Mouse (Mus musculus) heart, embryonic 14.5 days (tissue): ENCODE results near the gene Ccdc18. TPM values are rescaled to one million over a fixed set of nuclear protein-coding genes. Genes with fewer than 3 reads are reported as not detected.
A peak's percentile ranks its signal among the peaks of the same experiment; 100 is the strongest.
"Not testable (repeated sequence)": the region's sequence is repeated elsewhere in the genome, so short reads cannot be mapped to it uniquely, and the experiment has no call there.

Source experiments
- ATAC-seq: fragments of 200-750 bp; cut with Nextera tagmentation; 2 replicates; pipeline ENCODE4 v1.8.0; 2017; ENCODE audit warnings: low read depth, moderate TSS enrichment; ENCODE audit not compliant: insufficient number of reproducible peaks, insufficient read depth, low FRiP score
- H3K27ac ChIP-seq, 2 experiments: fragments of 200-500 bp in 1 of 2; fragments of 300-500 bp in 1 of 2; sonication (generic) in 1 of 2; replicated peaks in 1 of 2; 2 replicates each; pipeline ENCODE4 v1.5.1; 2012 to 2014; ENCODE audit warnings: low read depth in 2 of 2, low read length in 2 of 2, control low read depth in 1 of 2, mild to moderate bottlenecking in 1 of 2, mixed read lengths in 1 of 2; ENCODE audit not compliant: control insufficient read depth in 1 of 2, insufficient read depth in 1 of 2
- H3K27me3 ChIP-seq: fragments of 300-500 bp; sonication (generic); 2 replicates; pipeline ENCODE4 v1.6.1; 2014; ENCODE audit warnings: mild to moderate bottlenecking, low read length, control low read depth; ENCODE audit not compliant: control insufficient read depth, insufficient read depth
- H3K36me3 ChIP-seq: fragments of 300-500 bp; sonication (generic); 2 replicates; pipeline ENCODE4 v1.6.1; 2014; ENCODE audit warnings: mild to moderate bottlenecking, control low read depth, low read length, mixed read lengths; ENCODE audit not compliant: control insufficient read depth, insufficient read depth
- H3K4me1 ChIP-seq, 2 experiments: fragments of 200-500 bp in 1 of 2; fragments of 300-500 bp in 1 of 2; sonication (generic) in 1 of 2; 2 replicates each; pipeline ENCODE4 v1.6.1; 2012 to 2014; ENCODE audit warnings: low read length in 2 of 2, control low read depth in 1 of 2, mixed read lengths in 1 of 2; ENCODE audit not compliant: control insufficient read depth in 2 of 2, insufficient read depth in 2 of 2
- H3K4me2 ChIP-seq: fragments of 300-500 bp; sonication (generic); 2 replicates; pipeline ENCODE4 v1.6.1; 2014; ENCODE audit warnings: mild to moderate bottlenecking, low read length
- H3K4me3 ChIP-seq, 2 experiments: fragments of 200-500 bp in 1 of 2; fragments of 300-500 bp in 1 of 2; sonication (generic) in 1 of 2; 2 replicates each; pipeline ENCODE4 v1.5.1; 2012 to 2014; ENCODE audit warnings: low read length in 2 of 2, mild to moderate bottlenecking in 2 of 2, control low read depth in 1 of 2, low read depth in 1 of 2, moderate library complexity in 1 of 2; ENCODE audit not compliant: control insufficient read depth in 1 of 2, insufficient read depth in 1 of 2
- H3K9ac ChIP-seq: fragments of 300-500 bp; sonication (generic); 2 replicates; pipeline ENCODE4 v1.6.1; 2014; ENCODE audit warnings: mild to moderate bottlenecking, low read length
- H3K9me3 ChIP-seq: fragments of 300-500 bp; sonication (generic); 2 replicates; pipeline ENCODE4 v1.6.1; 2016; ENCODE audit warnings: low read length, control low read depth; ENCODE audit not compliant: control insufficient read depth
- WGBS: fragments of 180-500 bp; shearing (Covaris S2); extraction: QIAGEN DNeasy Blood & Tissue Kit; methylation state at CpG from one replicate; pipeline ENCODE4 v1.1.7; 2014; 5-methylcytosine and 5-hydroxymethylcytosine counted together
- polyA plus RNA-seq: library from polyadenylated mRNA; unstranded; fragments of >200 nt; fragmentation: Nextera tagmentation; extraction: Ambion mirVana; gene quantifications from 2 replicates; pipeline ENCODE4 v1.2.1, GENCODE M21; 2014

The Ccdc18 gene
- polyA plus RNA-seq, 1 experiment from 2014 or later: 4.3 TPM

GRCm38 (mm10) chr5:108262722-108263121, 130.0 kb downstream of the Ccdc18 start:
- Histone ChIP-seq H3K9ac (no peak overlapping the region), H3K4me3 (no peak overlapping the region), H3K4me2 (no peak overlapping the region), H3K27ac (no peak overlapping the region), H3K4me1 (peaks cover 0 to under 1% of the 10 kb centered on the region in 2 experiments; a peak in 1 of 4 replicates), H3K27me3 (no peaks in the 10 kb centered on the region), H3K36me3 (no peaks in the 10 kb centered on the region), H3K9me3 (no peaks in the 10 kb centered on the region)
- ATAC-seq: no peak
- WGBS: 32% methylated on average over 4 of the region's 4 CpGs

GRCm38 (mm10) chr5:108263785-108264184, 131.1 kb downstream of the Ccdc18 start:
- 83% methylated on average over 1 of the region's 1 CpGs for WGBS
- H3K4me2 ChIP-seq, H3K9me3 ChIP-seq, H3K36me3 ChIP-seq, H3K4me1 ChIP-seq, H3K27ac ChIP-seq, H3K27me3 ChIP-seq, H3K9ac ChIP-seq, ATAC-seq, H3K4me3 ChIP-seq: not testable (repeated sequence)

GRCm38 (mm10) chr5:108266990-108267389, 134.3 kb downstream of the Ccdc18 start:
- Histone ChIP-seq H3K4me2 (no peak overlapping the region), H3K9me3 (no peaks in the 10 kb centered on the region), H3K27me3 (no peaks in the 10 kb centered on the region), H3K9ac (no peak overlapping the region), H3K36me3 (no peaks in the 10 kb centered on the region), H3K4me1 (peaks cover 3 to 22% of the 10 kb centered on the region in 2 experiments; a peak in 3 of 4 replicates), H3K4me3 (no peak overlapping the region), H3K27ac (no peak overlapping the region)
- ATAC-seq: no peak

- H3K36me3 ChIP-seq: peaks cover 7% of the 10 kb centered on the region; the same call in 1 of the 2 replicates
- no peaks in the 10 kb centered on the region for H3K9me3 ChIP-seq
- H3K4me3 ChIP-seq: peak within 1 kb of the TSS; percentile 81 to 95
- 1% methylated on average over 47 of the region's 55 CpGs for WGBS
- peak within 1 kb of the TSS; percentile 95 for H3K4me2 ChIP-seq
- no peaks in the 10 kb centered on the region for H3K27me3 ChIP-seq
- H3K9ac ChIP-seq: peak within 1 kb of the TSS; percentile 94
- H3K4me1 ChIP-seq: peaks cover 3 to 22% of the 10 kb centered on the region in 2 experiments; a peak in 3 of 4 replicates
- H3K27ac ChIP-seq: peak within 1 kb of the TSS; percentile 93 to 96
- peak; percentile 96 for ATAC-seq
These were observed 135.7 kb downstream of the Ccdc18 start, which contains the start of gene Dr1 for GRCm38 (mm10) chr5:108268127-108269062. Gene Dr1 (plus strand): TSS chr5:108268897.

- peak overlapping the region; percentile 94 for H3K9ac ChIP-seq
- peak overlapping the region; percentile 95 for H3K4me2 ChIP-seq
- peak overlapping the region; percentile 81 to 95 for H3K4me3 ChIP-seq
- peaks cover 3 to 26% of the 10 kb centered on the region in 2 experiments; a peak in 3 of 4 replicates for H3K4me1 ChIP-seq
- H3K27me3 ChIP-seq: no peaks in the 10 kb centered on the region
- H3K36me3 ChIP-seq: peaks cover 8% of the 10 kb centered on the region; the same call in 1 of the 2 replicates
- peak overlapping the region; percentile 90 to 96 for H3K27ac ChIP-seq
- under 1% methylated on average over 44 of the region's 44 CpGs for WGBS
- H3K9me3 ChIP-seq: no peaks in the 10 kb centered on the region
- ATAC-seq: peak; percentile 58
These were observed 136.6 kb downstream of the Ccdc18 start for GRCm38 (mm10) chr5:108269063-108269810.

- peak overlapping the region; percentile 81 to 95 for H3K4me3 ChIP-seq
- peaks cover 10% of the 10 kb centered on the region for H3K36me3 ChIP-seq
- H3K9ac ChIP-seq: peak overlapping the region; percentile 94
- H3K27ac ChIP-seq: peak overlapping the region in 1 of 2 experiments; percentile 22; a peak in 1 of 4 replicates
- H3K9me3 ChIP-seq: no peaks in the 10 kb centered on the region
- peak overlapping the region; percentile 95 for H3K4me2 ChIP-seq
- 5% methylated on average over 7 of the region's 7 CpGs for WGBS
- no peak for ATAC-seq
- H3K27me3 ChIP-seq: no peaks in the 10 kb centered on the region
- peaks cover 3 to 26% of the 10 kb centered on the region in 2 experiments; a peak in 3 of 4 replicates for H3K4me1 ChIP-seq
These were observed 137.1 kb downstream of the Ccdc18 start for GRCm38 (mm10) chr5:108269811-108270151.

- Histone ChIP-seq H3K9ac (peak overlapping the region; percentile 94), H3K4me3 (peak overlapping the region; percentile 81 to 95), H3K27ac (no peak overlapping the region), H3K4me2 (peak overlapping the region; percentile 95), H3K9me3 (no peaks in the 10 kb centered on the region), H3K36me3 (peaks cover 15% of the 10 kb centered on the region), H3K4me1 (peaks cover 3 to 26% of the 10 kb centered on the region in 2 experiments; a peak in 3 of 4 replicates), H3K27me3 (no peaks in the 10 kb centered on the region)
- 33% methylated on average over 9 of the region's 9 CpGs for WGBS
- no peak for ATAC-seq
These were observed 137.7 kb downstream of the Ccdc18 start for GRCm38 (mm10) chr5:108270415-108270814.
